Mouse (Mus musculus) yolk sac, embryonic 10.5 days (tissue): ENCODE results near the gene Khdc1a.

Experiments
- DNase-seq: peaks from one replicate; pipeline ENCODE4 v3.0.0-alpha.2; 2017; ENCODE audit warnings: low spot score

The Khdc1a gene

GRCm38 (mm10) chr1:21391138-21391671 lies 41.8 kb downstream of the Khdc1a start:
- DNase-seq, result no peak
